Mouse (Mus musculus): ENCODE measurements around the gene Vps25. TPM values are rescaled to one million over a fixed set of nuclear protein-coding genes. Genes with fewer than 3 reads are reported as not detected.

Gene Vps25
- total RNA-seq, 2 experiments from 2014 or later, result 80.9 to 82.0 TPM

GRCm38 (mm10) chr11:101235429-101235828, 18.1 kb upstream of the Vps25 start:
- intact Hi-C loops (cut with DNase I), result no loop called here

GRCm38 (mm10) chr11:101236782-101237181, 16.7 kb upstream of the Vps25 start:
- no peak for DNase-seq (ENCODE audit: extremely low spot score in 1 of 2, low spot score in 2 of 2)
- intact Hi-C loops (cut with DNase I), result no loop called here

More at GRCm38 (mm10) chr11:101235429-101235828, 18.1 kb upstream of the Vps25 start:
- no peak for DNase-seq (ENCODE audit: extremely low spot score in 1 of 2, low spot score in 2 of 2)

- intact Hi-C loops (cut with DNase I), result no loop called here
- no peak for DNase-seq (ENCODE audit: extremely low spot score in 1 of 2, low spot score in 2 of 2)
Observed at GRCm38 (mm10) chr11:101238071-101238647, 15.3 kb upstream of the Vps25 start.

GRCm38 (mm10) chr11:101245071-101245470, 8.4 kb upstream of the Vps25 start:
- DNase-seq (ENCODE audit: extremely low spot score in 1 of 2, low spot score in 2 of 2), result no peak
- intact Hi-C loops (cut with DNase I), result loop anchor here (5.0 kb wide), 1 partner anchor 33 kb away; no protein-coding TSS in a partner anchor

GRCm38 (mm10) chr11:101245855-101246701, 7.4 kb upstream of the Vps25 start, which contains the start of gene Ramp2:
TSS of gene Ramp2 (plus strand) at chr11:101246028.
- peak in 1 of 2 experiments; percentile 88 for DNase-seq (ENCODE audit: extremely low spot score in 1 of 2, low spot score in 2 of 2)
- intact Hi-C loops (cut with DNase I), result loop anchor here (5.0 kb wide), 1 partner anchor 34 kb away; no protein-coding TSS in a partner anchor

- intact Hi-C loops (cut with DNase I), result loop anchor here (5.0 kb wide), 1 partner anchor 34 kb away; no protein-coding TSS in a partner anchor
- no peak for DNase-seq (ENCODE audit: extremely low spot score in 1 of 2, low spot score in 2 of 2)
Observed at GRCm38 (mm10) chr11:101246702-101247012, 6.8 kb upstream of the Vps25 start.

- intact Hi-C loops (cut with DNase I), result loop anchor here (5.0 kb wide), 1 partner anchor 35 kb away; no protein-coding TSS in a partner anchor
- DNase-seq (ENCODE audit: extremely low spot score in 1 of 2, low spot score in 2 of 2), result no peak
Observed at GRCm38 (mm10) chr11:101247521-101248030, 5.9 kb upstream of the Vps25 start.

GRCm38 (mm10) chr11:101248258-101248994, 5.1 kb upstream of the Vps25 start:
- intact Hi-C loops (cut with DNase I), result loop anchor here (5.0 kb wide), 1 partner anchor 36 kb away; no protein-coding TSS in a partner anchor
- DNase-seq (ENCODE audit: extremely low spot score in 1 of 2, low spot score in 2 of 2), result peak; percentile 49 to 76

GRCm38 (mm10) chr11:101251031-101251430, 2.5 kb upstream of the Vps25 start:
- DNase-seq (ENCODE audit: extremely low spot score in 1 of 2, low spot score in 2 of 2), result no peak
- intact Hi-C loops (cut with DNase I), result no loop called here

- intact Hi-C loops (cut with DNase I), result no loop called here
Observed at GRCm38 (mm10) chr11:101252941-101253340, 566 bp upstream of the Vps25 start.

GRCm38 (mm10) chr11:101255826-101256775, 2.6 kb downstream of the Vps25 start:
- DNase-seq (ENCODE audit: extremely low spot score in 1 of 2, low spot score in 2 of 2), result no peak
- intact Hi-C loops (cut with DNase I), result no loop called here

More at GRCm38 (mm10) chr11:101252941-101253340, 566 bp upstream of the Vps25 start:
- DNase-seq (ENCODE audit: extremely low spot score in 1 of 2, low spot score in 2 of 2), result no peak

GRCm38 (mm10) chr11:101259261-101259712, 5.8 kb downstream of the Vps25 start:
- intact Hi-C loops (cut with DNase I), result no loop called here
- peak in 1 of 2 experiments; percentile 66 for DNase-seq (ENCODE audit: extremely low spot score in 1 of 2, low spot score in 2 of 2)

GRCm38 (mm10) chr11:101259948-101260825, 6.7 kb downstream of the Vps25 start, which contains the start of gene Wnk4:
TSS of gene Wnk4 (plus strand) at chr11:101260567.
- peak in 1 of 2 experiments; percentile 72 for DNase-seq (ENCODE audit: extremely low spot score in 1 of 2, low spot score in 2 of 2)
- intact Hi-C loops (cut with DNase I), result no loop called here

GRCm38 (mm10) chr11:101260826-101261380, 7.4 kb downstream of the Vps25 start:
- no peak for DNase-seq (ENCODE audit: extremely low spot score in 1 of 2, low spot score in 2 of 2)
- intact Hi-C loops (cut with DNase I), result no loop called here

GRCm38 (mm10) chr11:101262272-101262967, 8.9 kb downstream of the Vps25 start:
- no peak for DNase-seq (ENCODE audit: extremely low spot score in 1 of 2, low spot score in 2 of 2)
- intact Hi-C loops (cut with DNase I), result no loop called here
